Mouse (Mus musculus) central nervous system, embryonic 14 days (tissue): Measurements from ENCODE around the gene Wdr86. TPM values are rescaled to one million over a fixed set of nuclear protein-coding genes. Genes with fewer than 3 reads are reported as not detected.

Experiments used
- polyA plus RNA-seq: library from polyadenylated mRNA; depleted of rRNA; stranded (reverse); fragments of >200 nt; gene quantifications from 2 replicates; pipeline ENCODE4 v1.2.3, GENCODE M21; 2012; rRNA removed

The Wdr86 gene
- polyA plus RNA-seq: 9.3 and 16.3 TPM in 2 replicates

DNA sequence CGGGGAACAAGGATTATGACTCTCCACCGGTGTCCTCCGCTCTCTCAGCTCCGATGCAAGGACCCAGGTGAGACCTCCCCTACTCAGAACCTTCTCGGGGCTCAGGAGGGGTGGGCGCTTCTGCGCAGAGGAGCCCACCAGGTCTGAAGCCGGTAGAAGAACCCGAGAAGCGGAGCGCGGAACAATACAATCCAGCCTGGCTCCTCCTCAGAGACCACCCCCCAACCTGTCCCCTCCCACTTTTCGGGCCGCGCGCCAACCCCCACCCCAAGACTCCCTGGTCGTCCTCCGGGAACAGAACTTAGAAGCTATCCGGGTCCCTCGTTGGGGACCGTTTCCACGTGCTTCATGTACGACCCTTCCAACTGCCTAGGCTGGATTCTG lies at the start of gene Wdr86:
Gene Wdr86 (minus strand): TSS at position 240 of the 384 bp plus-strand sequence.

DNA sequence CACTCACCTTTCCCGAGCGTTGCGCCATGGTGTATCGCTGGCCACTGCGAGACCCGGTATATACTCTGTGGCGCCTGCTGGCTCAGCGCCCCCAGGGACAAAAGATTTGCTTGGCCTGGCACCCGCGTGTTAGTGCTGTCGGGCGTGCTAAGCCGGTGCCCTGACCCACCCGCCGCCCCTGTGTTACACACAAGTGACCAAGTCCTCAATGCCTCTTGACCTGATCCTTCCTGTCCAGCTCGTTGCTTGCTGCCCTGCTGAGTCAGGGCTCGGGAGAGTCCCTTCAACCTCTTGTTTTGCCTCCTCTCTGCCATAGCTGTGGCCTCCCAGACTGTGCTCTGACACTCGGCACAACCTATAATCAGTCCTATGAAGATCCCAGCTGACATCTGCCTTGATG lies 27.3 kb upstream of the Wdr86 start, which contains the start of gene Crygn:
Gene Crygn (minus strand): TSS at position 193 of the 400 bp plus-strand sequence.

DNA sequence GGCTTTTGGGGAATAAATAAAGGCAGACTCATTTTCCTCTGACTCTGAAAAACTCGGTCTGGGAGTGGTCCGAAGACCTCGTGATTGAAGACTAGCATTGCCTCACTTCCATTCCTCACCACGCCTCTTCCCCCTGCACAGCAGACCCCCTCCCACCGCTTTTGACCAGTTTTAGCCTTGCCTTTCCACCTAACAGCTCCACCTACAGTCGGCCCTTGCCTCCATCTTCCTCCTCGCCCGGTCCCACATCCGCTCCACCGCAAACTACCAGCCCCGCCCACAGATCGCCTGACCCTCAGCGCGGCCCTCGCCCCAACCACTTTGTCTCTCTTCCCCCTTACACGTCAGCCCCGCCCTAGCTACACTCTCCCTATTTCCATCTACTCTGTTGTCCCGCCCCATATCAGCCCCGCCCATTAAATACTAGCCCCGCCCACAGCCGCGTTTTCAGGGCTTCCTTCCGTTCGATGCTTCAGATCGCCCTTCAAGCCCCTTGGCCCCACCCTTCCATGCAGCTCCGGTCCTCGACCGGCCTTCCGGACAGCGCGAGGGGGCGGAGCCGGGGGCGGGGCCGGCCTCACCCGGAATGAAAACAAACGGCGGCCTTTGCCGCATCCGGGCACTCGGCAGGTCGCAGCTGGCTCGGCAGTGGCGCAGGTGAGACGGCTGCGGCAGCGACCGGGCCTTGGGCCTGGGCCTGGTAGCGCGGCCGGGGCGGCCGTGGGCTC lies 45.0 kb downstream of the Wdr86 start, which contains the start of gene Nub1:
Gene Nub1 (plus strand): TSS at position 167 of the 728 bp plus-strand sequence.

Other genes starting within 250 kb of the Wdr86 start
- gene Gbx1, start 203.5 kb downstream of the Wdr86 start, polyA plus RNA-seq: 3.5 and 4.0 TPM in 2 replicates
- gene Asb10, start 189.7 kb downstream of the Wdr86 start, polyA plus RNA-seq: 0.22 and 0.46 TPM in 2 replicates
- gene 4931409K22Rik, start 173.9 kb downstream of the Wdr86 start, polyA plus RNA-seq: 0.43 and 0.49 TPM in 2 replicates
- gene Abcf2, start 153.3 kb downstream of the Wdr86 start, polyA plus RNA-seq: 70.8 and 79.3 TPM in 2 replicates
- gene Chpf2, start 144.0 kb downstream of the Wdr86 start, polyA plus RNA-seq: 28.3 and 31.8 TPM in 2 replicates
- gene Smarcd3, start 106.3 kb downstream of the Wdr86 start, polyA plus RNA-seq: 146 and 174 TPM in 2 replicates
- 55.1 and 60.7 TPM in 2 replicates for gene Nub1, start 45.2 kb downstream of the Wdr86 start, polyA plus RNA-seq
- gene Crygn, start 27.3 kb upstream of the Wdr86 start, polyA plus RNA-seq: not detected in 2 replicates
- gene Rheb, start 111.9 kb upstream of the Wdr86 start, polyA plus RNA-seq: 89.9 and 92.9 TPM in 2 replicates